ENCODE assay signal across 4 mouse cellular contexts in the genomic region with DNA sequence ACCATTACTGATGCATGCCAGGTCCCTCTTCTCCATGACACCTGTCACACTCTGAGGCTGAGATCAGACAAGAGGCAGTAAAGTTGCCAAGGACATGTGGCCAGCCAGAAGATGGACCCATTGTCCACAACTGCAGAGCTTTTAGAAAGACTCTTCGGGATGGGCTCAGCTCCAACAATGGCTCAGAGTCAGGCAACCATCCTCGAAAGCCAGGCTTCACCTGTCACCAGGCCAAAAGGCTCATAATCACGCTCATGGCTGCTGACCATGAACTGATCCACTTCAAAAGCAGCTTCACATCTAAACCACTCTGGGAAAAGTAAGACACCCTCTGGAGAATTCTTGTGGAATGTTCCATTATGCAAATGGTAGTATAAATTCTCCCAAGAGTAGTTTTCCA.
"Had no signal": no experiment of that assay in that cellular context is flagged by ENCODE, and none has a peak within 500 bp of the region (broad histone marks: within the 10 kb centered on the region; RNA-seq: fewer than 3 reads in every experiment).

No protein-coding gene starts in this region.

- DNase-seq: kidney, postnatal 10 days; kidney, postnatal 4 days; lung, postnatal 4 days; midbrain, embryonic 14.5 days had no signal
